Mouse (Mus musculus): ENCODE data around the gene Serpina9.
"Not testable (repeated sequence)": the region's sequence is repeated elsewhere in the genome, so short reads cannot be mapped to it uniquely, and the experiment has no call there.

Gene Serpina9

GRCm38 (mm10) chr12:103989857-103990256 is 23.7 kb downstream of the Serpina9 start, which contains the start of gene Serpina11:
TSS of gene Serpina11 (minus strand) at chr12:103989957.
- no peak for DNase-seq (ENCODE audit: low read depth, low spot score)

GRCm38 (mm10) chr12:103989514-103989767 is 24.1 kb downstream of the Serpina9 start:
- no peak for DNase-seq (ENCODE audit: low read depth, low spot score)

GRCm38 (mm10) chr12:103988754-103989513 is 24.6 kb downstream of the Serpina9 start:
- no peak for DNase-seq (ENCODE audit: low read depth, low spot score)

- no peak for DNase-seq (ENCODE audit: low read depth, low spot score)
These were observed 27.7 kb downstream of the Serpina9 start for GRCm38 (mm10) chr12:103985868-103986267.

GRCm38 (mm10) chr12:103984935-103985334 is 28.6 kb downstream of the Serpina9 start:
- DNase-seq (ENCODE audit: low read depth, low spot score) = no peak

GRCm38 (mm10) chr12:103981646-103982360 is 31.8 kb downstream of the Serpina9 start:
- DNase-seq (ENCODE audit: low read depth, low spot score) = no peak

- DNase-seq (ENCODE audit: low read depth, low spot score) = no peak
These were observed 35.3 kb downstream of the Serpina9 start for GRCm38 (mm10) chr12:103978294-103978693.

GRCm38 (mm10) chr12:103977846-103978245 is 35.7 kb downstream of the Serpina9 start:
- DNase-seq (ENCODE audit: low read depth, low spot score) = no peak

- DNase-seq (ENCODE audit: low read depth, low spot score) = no peak
These were observed 36.5 kb downstream of the Serpina9 start for GRCm38 (mm10) chr12:103977060-103977459.

GRCm38 (mm10) chr12:103971080-103971479 is 42.5 kb downstream of the Serpina9 start:
- DNase-seq (ENCODE audit: low read depth, low spot score) = no peak

GRCm38 (mm10) chr12:103969577-103970116 is 43.9 kb downstream of the Serpina9 start:
- DNase-seq (ENCODE audit: low read depth, low spot score) = no peak

- DNase-seq (ENCODE audit: low read depth, low spot score) = no peak
These were observed 46.8 kb downstream of the Serpina9 start for GRCm38 (mm10) chr12:103966761-103967160.

GRCm38 (mm10) chr12:103963288-103963687 is 50.3 kb downstream of the Serpina9 start:
- no peak for DNase-seq (ENCODE audit: low read depth, low spot score)

- no peak for DNase-seq (ENCODE audit: low read depth, low spot score)
These were observed 50.7 kb downstream of the Serpina9 start for GRCm38 (mm10) chr12:103962860-103963259.

- no peak for DNase-seq (ENCODE audit: low read depth, low spot score)
These were observed 51.2 kb downstream of the Serpina9 start for GRCm38 (mm10) chr12:103962337-103962736.

- DNase-seq (ENCODE audit: low read depth, low spot score) = no peak
These were observed 51.8 kb downstream of the Serpina9 start for GRCm38 (mm10) chr12:103961716-103962115.

- DNase-seq (ENCODE audit: low read depth, low spot score) = no peak
These were observed 54.8 kb downstream of the Serpina9 start, which contains the start of gene Serpina1e for GRCm38 (mm10) chr12:103958798-103959197. TSS of gene Serpina1e (minus strand) at chr12:103958975.

GRCm38 (mm10) chr12:103956555-103956954 is 57.0 kb downstream of the Serpina9 start:
- DNase-seq (ENCODE audit: low read depth, low spot score) = not testable (repeated sequence)

- not testable (repeated sequence) for DNase-seq (ENCODE audit: low read depth, low spot score)
These were observed 60.6 kb downstream of the Serpina9 start for GRCm38 (mm10) chr12:103952972-103953371.

GRCm38 (mm10) chr12:103946243-103946642 is 67.3 kb downstream of the Serpina9 start:
- no peak for DNase-seq (ENCODE audit: low read depth, low spot score)

Data from c-Kit-negative CD71-positive TER-119-positive erythroid progenitor cells, embryonic 14.5 days (primary cell).